Mouse (Mus musculus): ENCODE measurements around the gene Fat3. TPM values are rescaled to one million over a fixed set of nuclear protein-coding genes. Genes with fewer than 3 reads are reported as not detected.

Gene Fat3
- polyA plus RNA-seq, 1 experiment: not detected

GRCm38 (mm10) chr9:16028394-16028911 lies 472.6 kb downstream of the Fat3 start:
- no peaks in the 10 kb centered on the region for H3K27me3 ChIP-seq (ENCODE audit: control insufficient read depth, insufficient read depth, insufficient read length)
- H3K4me3 ChIP-seq (ENCODE audit: insufficient read depth, poor library complexity, severe bottlenecking): no peak overlapping the region
- H3ac ChIP-seq (ENCODE audit: control insufficient read depth, insufficient read length, low read depth): no peak overlapping the region
- H3K36me3 ChIP-seq (ENCODE audit: control insufficient read depth, insufficient read depth): no peaks in the 10 kb centered on the region
- H3K79me2 ChIP-seq (ENCODE audit: control insufficient read depth, insufficient read depth): no peaks in the 10 kb centered on the region
- H3K79me3 ChIP-seq (ENCODE audit: low read depth): no peaks in the 10 kb centered on the region
- TF ChIP-seq USF1 (IDR thresholded peaks at IDR 0.05; ENCODE audit: low read depth) (no peak), FOSL1 (IDR thresholded peaks at IDR 0.05; ENCODE audit: insufficient read depth, low read length, poor library complexity, severe bottlenecking) (no peak), MAX (IDR thresholded peaks at IDR 0.05) (no peak), CTCF (IDR thresholded peaks at IDR 0.05; ENCODE audit: control insufficient read depth, insufficient read depth, insufficient read length) (no peak), CEBPB (IDR thresholded peaks at IDR 0.05; ENCODE audit: low read depth) (no peak), MYOD1 (IDR thresholded peaks at IDR 0.05; ENCODE audit: control insufficient read depth, insufficient read length, low read depth) (no peak), MYOG (IDR thresholded peaks at IDR 0.05; ENCODE audit: control insufficient read depth, extremely low read depth, insufficient read length) (no peak)

- Histone ChIP-seq H3K36me3 (ENCODE audit: control insufficient read depth, insufficient read depth) (no peaks in the 10 kb centered on the region), H3K79me3 (ENCODE audit: low read depth) (no peaks in the 10 kb centered on the region), H3K27me3 (ENCODE audit: control insufficient read depth, insufficient read depth, insufficient read length) (no peaks in the 10 kb centered on the region), H3ac (ENCODE audit: control insufficient read depth, insufficient read length, low read depth) (no peak overlapping the region), H3K4me3 (ENCODE audit: insufficient read depth, poor library complexity, severe bottlenecking) (no peak overlapping the region), H3K79me2 (ENCODE audit: control insufficient read depth, insufficient read depth) (no peaks in the 10 kb centered on the region)
- TF ChIP-seq MYOD1 (IDR thresholded peaks at IDR 0.05; ENCODE audit: control insufficient read depth, insufficient read length, low read depth) (no peak), USF1 (IDR thresholded peaks at IDR 0.05; ENCODE audit: low read depth) (no peak), FOSL1 (IDR thresholded peaks at IDR 0.05; ENCODE audit: insufficient read depth, low read length, poor library complexity, severe bottlenecking) (no peak), CEBPB (IDR thresholded peaks at IDR 0.05; ENCODE audit: low read depth) (no peak), MYOG (IDR thresholded peaks at IDR 0.05; ENCODE audit: control insufficient read depth, extremely low read depth, insufficient read length) (no peak), CTCF (IDR thresholded peaks at IDR 0.05; ENCODE audit: control insufficient read depth, insufficient read depth, insufficient read length) (no peak), MAX (IDR thresholded peaks at IDR 0.05) (no peak)
Observed at GRCm38 (mm10) chr9:16026054-16026453, 475.0 kb downstream of the Fat3 start.

DNA sequence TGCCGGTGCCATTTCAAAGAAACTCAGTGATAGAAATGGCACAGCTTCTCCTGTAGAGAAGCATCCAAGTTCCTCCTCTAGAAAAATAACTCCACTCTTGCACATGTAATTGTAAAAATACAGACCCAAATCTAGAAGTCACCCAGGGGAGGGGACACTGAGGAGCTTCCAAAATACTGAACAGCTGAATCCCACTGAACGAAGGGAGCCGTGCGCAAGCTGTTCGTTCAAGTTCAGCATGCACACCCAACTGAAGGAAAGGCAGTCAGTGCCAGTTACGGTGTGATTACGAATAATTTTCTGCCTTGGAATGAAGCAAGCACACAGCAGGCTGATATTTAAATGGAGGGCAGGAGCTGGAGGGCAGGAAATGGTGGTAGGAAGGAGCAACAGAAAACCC lies 476.4 kb downstream of the Fat3 start:
- Histone ChIP-seq H3ac (ENCODE audit: control insufficient read depth, insufficient read length, low read depth) (no peak overlapping the region), H3K36me3 (ENCODE audit: control insufficient read depth, insufficient read depth) (no peaks in the 10 kb centered on the region), H3K79me3 (ENCODE audit: low read depth) (no peaks in the 10 kb centered on the region), H3K79me2 (ENCODE audit: control insufficient read depth, insufficient read depth) (no peaks in the 10 kb centered on the region), H3K27me3 (ENCODE audit: control insufficient read depth, insufficient read depth, insufficient read length) (no peaks in the 10 kb centered on the region), H3K4me3 (ENCODE audit: insufficient read depth, poor library complexity, severe bottlenecking) (no peak overlapping the region)
- TF ChIP-seq MYOG (IDR thresholded peaks at IDR 0.05; ENCODE audit: control insufficient read depth, extremely low read depth, insufficient read length): no peak
- no peak for TF ChIP-seq USF1 (IDR thresholded peaks at IDR 0.05; ENCODE audit: low read depth)
- no peak for TF ChIP-seq CEBPB (IDR thresholded peaks at IDR 0.05; ENCODE audit: low read depth)
- no peak for TF ChIP-seq FOSL1 (IDR thresholded peaks at IDR 0.05; ENCODE audit: insufficient read depth, low read length, poor library complexity, severe bottlenecking)
- no peak for TF ChIP-seq CTCF (IDR thresholded peaks at IDR 0.05; ENCODE audit: control insufficient read depth, insufficient read depth, insufficient read length)
- TF ChIP-seq MAX (IDR thresholded peaks at IDR 0.05): no peak
- TF ChIP-seq MYOD1 (IDR thresholded peaks at IDR 0.05; ENCODE audit: control insufficient read depth, insufficient read length, low read depth): no peak

DNA sequence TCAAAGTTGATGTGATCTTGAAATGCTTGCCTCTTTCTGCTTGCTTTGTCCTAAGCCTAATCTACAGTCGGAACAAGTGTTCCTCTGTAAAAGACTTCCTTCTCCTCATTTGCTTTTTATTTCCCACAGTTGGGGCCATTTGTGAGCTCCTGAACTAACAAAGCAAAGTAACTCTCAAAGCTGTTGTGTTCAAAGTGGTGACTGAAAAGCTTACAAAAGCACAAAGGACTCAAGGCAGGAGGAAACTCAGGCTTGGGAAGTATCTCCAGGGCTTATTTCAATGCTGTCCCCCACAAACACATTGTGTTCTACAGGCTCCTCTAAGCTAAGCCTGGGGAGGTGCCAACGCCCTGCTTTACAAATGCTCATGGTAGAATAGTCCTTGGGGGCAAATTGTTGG lies 487.0 kb downstream of the Fat3 start:
- TF ChIP-seq FOSL1 (IDR thresholded peaks at IDR 0.05; ENCODE audit: insufficient read depth, low read length, poor library complexity, severe bottlenecking) (no peak), MAX (IDR thresholded peaks at IDR 0.05) (no peak), USF1 (IDR thresholded peaks at IDR 0.05; ENCODE audit: low read depth) (no peak), MYOD1 (IDR thresholded peaks at IDR 0.05; ENCODE audit: control insufficient read depth, insufficient read length, low read depth) (no peak), CTCF (IDR thresholded peaks at IDR 0.05; ENCODE audit: control insufficient read depth, insufficient read depth, insufficient read length) (no peak), CEBPB (IDR thresholded peaks at IDR 0.05; ENCODE audit: low read depth) (no peak), MYOG (IDR thresholded peaks at IDR 0.05; ENCODE audit: control insufficient read depth, extremely low read depth, insufficient read length) (no peak)
- no peaks in the 10 kb centered on the region for H3K79me2 ChIP-seq (ENCODE audit: control insufficient read depth, insufficient read depth)
- no peaks in the 10 kb centered on the region for H3K27me3 ChIP-seq (ENCODE audit: control insufficient read depth, insufficient read depth, insufficient read length)
- H3K4me3 ChIP-seq (ENCODE audit: insufficient read depth, poor library complexity, severe bottlenecking): no peak overlapping the region
- H3K36me3 ChIP-seq (ENCODE audit: control insufficient read depth, insufficient read depth): no peaks in the 10 kb centered on the region
- H3ac ChIP-seq (ENCODE audit: control insufficient read depth, insufficient read length, low read depth): no peak overlapping the region
- no peaks in the 10 kb centered on the region for H3K79me3 ChIP-seq (ENCODE audit: low read depth)

DNA sequence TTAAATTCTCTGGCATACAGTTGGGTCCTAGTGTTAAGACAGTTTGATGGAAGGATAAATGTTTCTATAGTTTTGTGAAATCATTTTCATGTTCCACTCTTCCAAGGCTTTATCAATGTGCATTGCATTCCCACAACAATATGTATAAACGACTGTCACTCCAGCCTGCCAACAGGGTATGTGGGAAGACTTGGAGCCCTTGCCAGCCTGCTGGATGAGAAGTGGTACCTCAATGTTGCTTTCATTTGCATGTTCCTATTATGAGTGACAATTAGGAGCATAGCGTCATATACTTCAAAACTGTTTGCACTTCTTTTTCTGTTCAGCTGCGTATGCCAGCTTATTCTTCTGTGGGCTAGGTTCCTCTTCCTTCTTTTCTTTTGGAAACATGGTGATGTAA lies 489.7 kb downstream of the Fat3 start:
- no peak overlapping the region for H3ac ChIP-seq (ENCODE audit: control insufficient read depth, insufficient read length, low read depth)
- no peaks in the 10 kb centered on the region for H3K79me3 ChIP-seq (ENCODE audit: low read depth)
- H3K4me3 ChIP-seq (ENCODE audit: insufficient read depth, poor library complexity, severe bottlenecking): no peak overlapping the region
- no peaks in the 10 kb centered on the region for H3K27me3 ChIP-seq (ENCODE audit: control insufficient read depth, insufficient read depth, insufficient read length)
- TF ChIP-seq USF1 (IDR thresholded peaks at IDR 0.05; ENCODE audit: low read depth) (no peak), MYOD1 (IDR thresholded peaks at IDR 0.05; ENCODE audit: control insufficient read depth, insufficient read length, low read depth) (no peak), MAX (IDR thresholded peaks at IDR 0.05) (no peak), CEBPB (IDR thresholded peaks at IDR 0.05; ENCODE audit: low read depth) (no peak), CTCF (IDR thresholded peaks at IDR 0.05; ENCODE audit: control insufficient read depth, insufficient read depth, insufficient read length) (no peak), MYOG (IDR thresholded peaks at IDR 0.05; ENCODE audit: control insufficient read depth, extremely low read depth, insufficient read length) (no peak), FOSL1 (IDR thresholded peaks at IDR 0.05; ENCODE audit: insufficient read depth, low read length, poor library complexity, severe bottlenecking) (no peak)
- H3K79me2 ChIP-seq (ENCODE audit: control insufficient read depth, insufficient read depth): no peaks in the 10 kb centered on the region
- no peaks in the 10 kb centered on the region for H3K36me3 ChIP-seq (ENCODE audit: control insufficient read depth, insufficient read depth)

Measured in C2C12 (cell line).